15 mouse cellular contexts compared by ENCODE assay signal in genomic region chr1:121598421-121598820, GRCm38 (mm10).
"Had no signal": no experiment of that assay in that cellular context is flagged by ENCODE, and none has a peak within 500 bp of the region (broad histone marks: within the 10 kb centered on the region; RNA-seq: fewer than 3 reads in every experiment).

No protein-coding gene starts in this region.

- H3K36me3 ChIP-seq: limb, embryonic 10.5 days; limb, embryonic 13.5 days; liver, embryonic 12.5 days; liver, embryonic 15.5 days; lung, embryonic 15.5 days had no signal

- H3K27ac ChIP-seq: kidney, postnatal 0 days; limb, embryonic 10.5 days; limb, embryonic 13.5 days; liver, embryonic 12.5 days; liver, embryonic 15.5 days; lung, embryonic 15.5 days had no signal

- DNase-seq: kidney, adult 2 months; kidney, postnatal 25 days; liver; lung, adult 18-20 months; lung, postnatal 10 days; lung, postnatal 36 days; midbrain, embryonic 14.5 days had no signal

- H3K4me3 ChIP-seq: limb, embryonic 10.5 days; limb, embryonic 13.5 days; liver, embryonic 12.5 days; liver, embryonic 15.5 days; lung, embryonic 15.5 days had no signal

- H3K4me2 ChIP-seq: limb, embryonic 13.5 days; liver, embryonic 12.5 days; liver, embryonic 15.5 days; lung, embryonic 15.5 days; midbrain, embryonic 11.5 days had no signal

- H3K27me3 ChIP-seq: liver, embryonic 12.5 days; liver, embryonic 15.5 days; lung, embryonic 15.5 days had no signal

- ATAC-seq: intestine, postnatal 0 days; liver, embryonic 12.5 days had no signal

- H3K4me1 ChIP-seq: limb, embryonic 10.5 days; limb, embryonic 13.5 days; liver, embryonic 12.5 days; liver, embryonic 15.5 days; lung, embryonic 15.5 days had no signal

- H3K9ac ChIP-seq: limb, embryonic 13.5 days; liver, embryonic 12.5 days; liver, embryonic 15.5 days; lung, embryonic 15.5 days had no signal

- H3K9me3 ChIP-seq: limb, embryonic 10.5 days; limb, embryonic 13.5 days; liver, embryonic 12.5 days; liver, embryonic 15.5 days; lung, embryonic 15.5 days had no signal
